Mouse (Mus musculus) 3134 (cell line): ENCODE data around the gene Cela1.

Experiments
- DNase-seq: peaks from one replicate; pipeline ENCODE4 v3.0.0-alpha.2; 2011; ENCODE audit warnings: low spot score; ENCODE audit not compliant: insufficient read length; ENCODE audit errors: extremely low read depth

Gene Cela1

DNA sequence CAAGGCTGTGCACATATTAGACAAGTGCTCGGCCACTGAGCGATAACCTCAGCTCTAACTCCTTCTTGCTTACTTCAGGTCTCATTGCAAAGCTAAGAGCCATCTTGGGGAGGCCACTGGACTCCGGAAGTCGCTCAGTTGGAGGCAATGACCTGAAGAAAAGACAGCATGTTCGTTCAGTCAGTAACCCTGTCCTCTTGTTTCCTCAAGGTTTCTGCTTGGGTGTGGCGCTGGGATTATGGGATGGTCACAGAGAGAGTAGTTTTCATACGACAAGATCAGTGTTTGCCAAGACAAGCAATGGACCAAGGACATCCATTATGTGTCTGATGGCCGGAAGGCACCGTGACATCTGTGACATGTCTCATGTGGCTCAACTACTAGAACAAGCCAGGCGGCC, 13.2 kb downstream of the Cela1 start:
- DNase-seq: no peak

DNA sequence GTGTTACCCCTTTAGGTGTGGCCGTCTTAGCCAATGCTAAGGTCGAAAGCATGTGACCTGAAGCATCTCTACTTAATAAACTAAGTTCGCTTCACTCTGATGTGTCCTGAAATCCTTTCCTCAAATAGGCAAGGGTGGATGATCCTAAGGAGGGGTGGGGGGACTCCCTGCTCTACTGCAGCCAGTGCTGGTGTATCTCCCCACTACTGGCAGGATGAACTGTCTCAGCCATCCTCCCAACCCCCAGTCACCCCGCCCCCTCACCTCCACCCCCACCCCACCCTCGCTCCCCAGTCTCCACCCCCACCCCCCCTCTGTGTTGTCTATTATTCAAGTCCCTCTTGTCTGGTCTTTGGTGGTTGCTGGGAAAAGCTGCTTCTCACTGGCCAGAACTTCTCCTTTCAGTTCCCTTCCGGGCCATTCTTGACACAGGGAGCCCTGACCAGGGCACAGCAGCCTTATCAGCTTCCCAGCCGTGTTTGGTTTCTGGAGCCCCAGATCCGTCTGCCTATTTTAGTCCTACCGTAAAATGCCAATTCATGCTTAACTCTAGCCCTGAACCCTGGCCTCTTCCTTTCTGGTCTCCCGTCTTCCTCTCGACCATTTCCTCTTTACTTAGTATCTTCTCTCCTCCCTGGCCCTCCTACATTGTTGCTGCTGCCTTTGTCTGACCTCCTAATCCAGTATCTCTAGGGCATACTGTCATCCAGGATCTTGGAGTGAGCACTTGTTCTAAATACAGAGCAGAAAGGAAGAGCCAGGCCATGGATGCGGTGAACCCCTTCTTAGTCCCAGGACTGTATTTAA, 13.9 kb downstream of the Cela1 start:
- DNase-seq: no peak

DNA sequence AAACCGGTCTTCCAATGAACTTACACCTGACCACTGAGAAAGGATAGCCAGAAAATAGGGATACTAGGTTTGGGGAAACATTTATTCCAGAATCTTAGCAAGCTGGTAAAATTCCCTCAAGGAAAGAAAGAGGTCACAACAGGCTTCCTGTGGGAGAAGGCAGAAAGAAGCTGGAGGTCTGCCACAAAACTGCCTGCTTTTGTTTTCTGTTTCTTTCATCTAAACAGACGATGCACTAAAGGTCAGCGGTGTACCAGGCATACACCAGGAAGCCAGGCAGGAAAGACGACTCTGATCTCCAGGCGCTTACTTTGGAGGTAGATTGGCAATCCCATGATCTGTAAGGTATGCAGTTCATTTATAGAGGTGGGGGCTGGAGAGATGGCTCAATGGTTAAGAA, 16.9 kb downstream of the Cela1 start:
- DNase-seq: no peak

DNA sequence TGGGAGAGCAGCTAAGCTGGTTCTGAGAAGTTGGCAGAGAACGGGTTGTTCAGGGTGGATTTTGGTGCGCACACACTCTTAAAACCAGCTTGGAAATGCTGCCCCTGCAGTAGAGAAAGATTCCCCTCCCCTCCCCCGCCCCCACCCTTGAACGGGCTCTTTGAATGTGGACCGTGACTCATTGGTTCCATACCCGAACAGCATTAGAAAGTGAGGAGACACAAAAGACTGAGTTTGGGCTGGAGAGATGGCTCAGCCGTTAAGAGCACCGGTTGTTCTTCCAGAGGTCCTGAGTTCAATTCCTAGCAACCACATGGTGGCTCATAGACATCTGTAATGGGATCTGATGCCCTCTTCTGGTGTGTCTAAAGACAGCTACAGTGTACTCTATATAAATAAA, 17.7 kb downstream of the Cela1 start:
- no peak for DNase-seq

DNA sequence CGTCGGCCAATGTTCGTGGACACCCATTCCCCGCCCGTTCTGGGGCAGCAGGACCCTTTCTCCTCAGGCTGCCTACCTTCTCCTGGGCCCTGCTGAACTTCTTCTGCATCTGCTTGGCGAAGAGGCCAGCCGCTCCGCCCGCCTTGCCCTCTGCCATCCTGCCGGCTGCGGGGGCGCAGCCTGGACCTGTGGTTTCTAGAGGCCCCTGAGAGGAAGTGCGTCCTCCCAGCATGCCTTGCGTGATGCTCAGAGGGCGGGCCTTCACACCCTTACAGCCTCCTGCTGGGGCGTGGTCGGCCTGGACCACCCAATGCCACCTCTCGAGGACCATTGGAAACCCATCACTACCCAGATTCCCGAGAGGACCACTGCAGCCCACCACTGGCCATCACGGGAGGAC, 18.4 kb downstream of the Cela1 start, which contains the start of gene Bin2:
Bin2 (minus strand) TSS at position 217 of the 400 bp plus-strand sequence.
- no peak for DNase-seq

DNA sequence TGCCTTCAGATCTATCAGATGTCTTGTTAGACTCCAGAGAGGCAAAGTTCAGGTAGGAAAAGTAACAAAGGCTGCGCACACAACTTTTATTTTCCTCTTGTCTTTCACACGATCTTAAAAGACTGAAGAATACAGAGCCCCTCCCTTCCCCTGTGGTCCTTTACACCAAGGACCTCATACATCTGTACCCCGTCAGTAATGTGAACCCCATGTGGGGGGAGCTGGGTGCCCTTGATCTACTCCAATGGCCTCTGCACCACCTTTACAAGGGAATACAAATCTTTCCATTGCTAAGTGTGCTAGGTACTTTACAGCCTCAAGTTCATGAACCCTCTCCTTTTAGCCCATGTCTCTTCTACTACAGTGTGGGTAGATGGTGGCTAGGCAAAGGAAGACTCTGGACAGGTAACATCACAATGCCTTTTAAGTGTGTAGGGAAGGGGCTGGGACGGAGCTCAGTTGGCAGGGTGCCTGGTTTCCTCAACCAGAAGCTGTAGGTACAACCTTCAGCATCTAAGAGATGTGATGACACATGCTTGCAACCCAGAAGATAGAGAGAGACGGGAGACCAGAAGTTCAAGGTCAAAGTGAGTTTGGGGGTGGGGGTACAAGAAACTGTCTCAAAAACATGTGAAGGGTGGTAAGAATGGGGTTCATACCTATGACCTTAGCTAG, 19.7 kb downstream of the Cela1 start:
- no peak for DNase-seq

DNA sequence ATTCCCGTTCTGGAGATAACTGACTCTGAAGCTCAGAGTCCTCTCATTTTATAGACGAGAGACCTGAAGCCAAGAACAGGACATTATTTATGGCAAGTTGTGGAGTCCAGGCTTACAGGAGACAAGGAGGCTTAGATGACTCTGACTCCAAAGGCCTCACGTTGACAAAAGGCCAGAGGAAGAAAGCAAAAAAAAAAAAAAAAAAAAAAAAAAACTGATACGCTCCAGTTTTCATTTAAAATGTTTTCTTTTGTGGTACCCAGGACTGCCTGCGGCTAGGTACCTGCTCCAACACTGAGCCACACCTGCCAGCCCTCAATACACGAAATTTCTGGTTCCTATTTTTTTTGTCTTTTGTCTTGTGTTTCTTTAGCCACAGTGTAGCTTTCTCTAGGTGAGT, 20.3 kb downstream of the Cela1 start:
- DNase-seq: no peak

DNA sequence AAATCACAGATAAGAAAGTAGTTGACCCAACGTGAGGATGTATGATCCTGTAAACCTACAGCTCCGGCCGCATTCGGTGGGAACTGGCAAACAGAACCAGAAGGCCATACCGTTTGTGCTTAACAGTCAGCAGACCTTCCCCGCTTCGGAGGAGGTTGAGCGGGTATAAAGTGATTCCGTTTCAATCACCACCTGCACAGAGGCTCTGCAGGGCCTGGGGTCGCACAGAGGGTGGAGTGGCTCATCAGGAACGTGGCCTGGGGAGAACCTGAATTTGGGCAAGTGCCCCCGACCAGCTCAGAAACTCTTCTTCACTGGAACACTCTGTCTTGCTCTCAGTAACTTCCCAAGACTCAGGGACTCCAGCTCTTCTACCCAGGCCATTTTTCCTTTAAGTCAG, 20.9 kb downstream of the Cela1 start:
- DNase-seq: no peak

DNA sequence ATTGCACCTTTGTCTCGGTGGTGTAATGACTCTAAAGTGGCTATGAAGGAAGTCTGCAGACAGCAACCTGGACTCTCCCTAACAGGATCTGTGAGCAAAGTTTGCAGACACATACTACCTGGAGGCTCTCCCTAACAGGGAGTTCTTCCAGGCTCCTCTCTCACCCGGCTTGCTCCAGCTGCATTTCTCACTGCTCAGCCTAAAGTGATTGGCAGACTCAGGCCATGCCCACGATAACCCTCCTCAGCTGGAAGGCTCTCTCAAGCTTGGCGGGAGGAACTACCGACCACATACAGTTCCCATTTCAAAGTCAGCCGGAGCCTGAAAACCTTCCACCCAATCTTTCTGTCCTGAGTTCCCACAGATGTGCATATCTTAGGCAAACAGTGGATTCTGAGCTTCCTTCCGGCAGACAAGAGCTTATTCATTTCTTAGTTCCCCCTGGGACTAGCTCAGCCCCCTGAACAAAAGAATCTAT, 21.5 kb downstream of the Cela1 start:
- no peak for DNase-seq

DNA sequence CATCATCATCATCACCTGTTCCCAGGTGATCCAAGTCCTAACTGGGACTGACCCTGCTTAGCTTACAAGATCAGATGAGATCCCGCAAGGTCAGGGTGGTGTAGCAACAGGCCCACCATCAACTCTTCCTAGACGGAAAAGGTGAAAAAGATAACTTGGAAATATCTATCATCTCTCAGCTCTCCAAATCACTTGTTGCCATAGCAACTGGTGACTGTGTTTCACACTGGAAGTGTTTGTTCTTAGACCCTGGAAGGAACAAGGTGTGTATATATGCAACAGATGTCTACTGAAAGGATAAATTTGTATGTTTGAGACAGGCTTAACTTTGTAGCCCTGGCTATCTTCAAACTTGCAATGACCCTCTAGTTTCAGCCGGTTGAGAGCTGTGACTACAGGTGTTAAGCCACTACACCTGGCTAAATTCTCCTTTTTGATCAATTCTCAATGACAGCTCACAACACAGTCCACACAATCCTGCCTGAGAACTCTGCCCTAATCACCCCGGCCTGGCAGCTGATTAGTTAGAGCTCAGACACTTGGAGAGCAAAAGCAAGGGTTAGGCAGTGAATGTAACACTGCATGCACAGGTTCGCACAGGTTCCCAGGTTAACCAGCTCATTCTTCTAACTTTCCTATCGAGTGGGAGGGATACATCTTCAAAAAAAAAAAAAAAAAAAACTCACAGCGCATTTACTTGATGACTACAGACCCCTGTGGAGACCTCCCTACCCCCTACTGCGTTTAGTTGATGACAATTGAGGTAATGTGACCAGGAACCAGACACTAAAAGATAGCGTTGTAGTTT, 22.1 kb downstream of the Cela1 start:
- DNase-seq: no peak

DNA sequence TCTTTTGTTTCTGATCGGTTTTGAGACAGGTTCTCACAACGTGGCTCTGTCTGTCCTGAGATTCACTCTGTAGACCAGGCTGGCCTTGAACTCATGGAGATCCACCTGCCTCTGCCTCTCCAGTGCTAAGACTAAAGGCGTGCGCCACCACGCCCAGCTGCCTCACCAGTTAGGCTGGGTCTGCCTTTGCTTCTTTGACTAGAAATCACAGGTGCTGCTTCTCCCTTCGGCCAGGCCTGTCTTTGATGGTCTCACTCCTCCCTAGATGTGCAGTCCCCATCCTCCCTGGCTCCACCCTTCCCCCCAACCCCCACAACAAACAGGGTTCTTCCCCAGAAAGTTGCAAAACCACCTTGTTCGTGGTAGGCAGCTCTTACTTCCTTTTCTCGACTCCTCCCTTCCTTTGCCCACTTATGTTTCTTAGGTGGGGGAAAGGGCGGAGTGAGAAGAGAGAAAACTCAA, 22.9 kb downstream of the Cela1 start:
- no peak for DNase-seq

DNA sequence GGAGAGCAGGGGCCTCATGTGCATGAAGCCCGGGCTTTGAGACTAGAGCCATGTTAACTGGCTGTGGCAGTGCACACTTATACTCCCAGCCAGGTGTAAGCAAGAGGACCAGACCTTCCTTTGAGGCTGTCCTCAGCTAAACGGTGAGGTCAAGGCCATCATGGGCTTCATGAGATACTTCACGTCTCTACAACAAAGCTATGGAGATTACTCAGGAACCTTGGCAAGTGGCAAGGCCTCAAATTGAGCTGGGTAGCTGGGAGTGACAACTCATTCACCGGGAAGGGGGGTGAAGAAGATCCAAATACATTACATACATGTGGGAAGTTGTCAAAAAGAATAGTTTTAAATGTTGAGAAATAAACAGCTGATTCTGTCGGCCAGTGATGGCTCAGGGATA, 26.9 kb downstream of the Cela1 start:
- DNase-seq: no peak

DNA sequence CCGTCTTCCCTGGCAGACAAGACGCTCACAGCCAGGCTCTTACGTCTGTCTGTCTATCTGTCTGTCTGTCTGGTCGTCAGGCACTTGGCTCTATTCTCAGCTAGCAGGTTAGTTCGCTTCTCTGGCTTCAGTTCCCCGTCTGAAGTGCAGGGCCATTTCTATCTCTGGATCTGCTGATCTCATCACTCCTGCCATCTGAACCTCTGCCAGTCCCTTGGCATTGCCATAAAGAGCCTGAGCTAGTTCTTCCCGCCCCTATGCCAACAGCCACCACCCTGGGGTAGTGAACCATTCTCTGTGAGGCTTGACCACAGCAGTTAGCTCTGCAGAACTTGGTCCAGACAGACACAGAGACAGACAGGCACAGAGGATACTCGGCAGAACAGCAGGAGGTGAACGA, 27.4 kb downstream of the Cela1 start:
- no peak for DNase-seq

DNA sequence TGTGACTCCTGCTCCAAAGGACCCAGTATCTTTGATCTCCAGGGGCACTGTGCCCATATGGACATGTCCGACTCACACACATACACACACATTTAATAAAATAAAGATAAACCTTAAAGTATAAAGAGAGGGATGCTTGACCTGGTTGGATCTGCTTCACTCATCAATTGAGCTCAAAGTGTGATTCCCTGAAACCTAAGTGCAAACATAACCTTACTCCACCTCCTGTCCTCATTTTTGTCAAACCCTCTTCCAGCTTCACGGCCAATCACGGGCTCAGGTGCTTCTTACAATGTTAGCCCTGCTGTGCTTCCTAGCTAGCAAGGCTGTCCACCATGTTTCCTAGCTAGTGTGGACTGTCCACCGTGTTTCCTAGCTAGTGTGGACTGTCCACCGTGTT, 32.5 kb downstream of the Cela1 start:
- DNase-seq: no peak

DNA sequence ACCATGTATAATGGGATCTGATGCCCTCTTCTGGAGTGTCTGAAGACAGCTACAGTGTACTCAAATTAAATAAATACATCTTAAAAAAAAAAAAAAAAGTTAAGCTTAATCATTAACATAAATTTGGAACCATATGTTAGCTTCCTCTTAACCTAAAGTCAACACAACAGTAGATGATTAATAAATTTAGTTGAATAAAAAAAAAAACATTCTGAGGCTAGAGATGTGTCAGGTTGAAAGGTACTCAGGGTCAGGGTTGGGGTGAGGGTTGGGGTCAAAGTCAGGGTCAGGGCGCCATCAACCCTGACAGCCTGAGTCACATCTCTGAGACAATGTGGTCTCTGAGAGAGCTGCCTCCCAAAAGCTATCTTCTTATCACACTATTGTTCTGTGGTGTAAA, 33.5 kb downstream of the Cela1 start:
- no peak for DNase-seq

DNA sequence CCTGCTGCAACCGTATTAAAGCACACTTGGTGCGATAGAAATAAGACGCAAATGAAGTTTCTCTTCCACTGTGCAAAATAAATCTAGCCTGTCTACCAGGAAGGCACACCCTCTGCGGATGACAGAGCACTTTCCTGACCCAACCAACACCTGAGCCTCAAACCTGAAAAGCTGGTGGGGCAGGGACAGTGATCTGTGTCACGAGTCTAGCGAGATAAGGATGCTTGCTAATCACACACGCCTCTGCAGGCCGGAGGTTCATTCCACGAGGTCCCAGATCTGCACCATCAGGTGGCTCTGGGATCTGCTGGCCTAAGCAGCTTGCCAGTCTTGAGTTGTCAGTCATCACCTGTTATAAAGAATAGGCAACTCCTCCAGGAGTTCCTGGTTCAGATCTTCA, 36.1 kb downstream of the Cela1 start:
- no peak for DNase-seq

DNA sequence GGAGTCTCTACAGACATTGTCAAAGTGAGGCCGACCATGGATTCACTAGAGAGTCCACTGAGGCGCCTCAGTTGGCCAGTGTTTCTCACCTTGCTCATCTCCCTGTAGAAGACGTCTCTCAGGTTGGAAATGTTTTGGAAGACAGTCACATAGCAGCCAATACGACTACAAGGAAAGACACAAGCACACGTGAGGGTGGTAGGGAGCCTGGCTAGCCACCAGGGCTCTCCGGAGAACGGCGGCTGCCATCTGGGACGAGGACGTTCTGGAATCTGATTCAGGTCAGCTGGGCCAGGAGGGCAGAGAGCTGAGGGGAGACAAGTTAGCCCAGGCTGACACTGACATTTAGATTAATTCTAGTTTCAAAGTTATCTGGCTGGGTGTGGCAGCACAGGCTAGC, 37.6 kb downstream of the Cela1 start:
- DNase-seq: no peak

DNA sequence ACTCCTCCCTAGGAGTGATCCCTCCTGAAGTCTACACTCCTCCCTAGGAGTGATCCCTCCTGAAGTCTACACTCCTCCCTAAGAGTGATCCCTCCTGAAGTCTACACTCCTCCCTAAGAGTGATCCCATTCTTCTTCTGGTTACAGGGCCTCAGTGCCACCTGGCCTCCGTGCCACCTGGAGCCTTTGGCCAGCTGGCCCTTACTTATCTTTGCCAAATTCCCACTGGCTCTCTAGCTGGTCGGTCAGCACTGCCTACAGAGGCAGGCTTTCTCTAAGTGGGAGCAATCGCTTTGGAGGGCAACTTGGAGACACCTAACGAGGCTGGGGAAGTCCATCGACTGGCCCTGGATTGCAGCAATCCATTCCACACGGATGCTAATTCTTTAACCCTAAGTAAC, 41.6 kb downstream of the Cela1 start:
- DNase-seq: no peak

DNA sequence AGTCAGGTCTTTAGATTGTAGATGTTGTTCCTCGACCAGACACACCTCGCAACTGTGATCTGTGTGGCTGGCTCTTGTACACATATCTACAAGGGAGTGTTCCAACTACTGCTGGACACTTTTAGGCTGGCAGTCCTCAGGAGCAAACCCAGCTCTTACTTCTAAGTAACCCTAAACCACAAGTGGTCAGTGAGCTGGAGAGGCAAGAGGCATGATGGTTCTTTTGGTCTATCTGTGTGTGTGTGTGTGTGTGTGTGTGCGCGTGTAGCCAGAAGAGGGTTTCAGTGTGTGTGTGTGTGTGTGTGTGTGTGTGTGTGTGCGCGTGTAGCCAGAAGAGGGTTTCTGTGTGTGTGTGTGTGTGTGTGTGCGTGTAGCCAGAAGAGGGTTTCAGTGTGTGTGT, 45.3 kb downstream of the Cela1 start:
- no peak for DNase-seq

DNA sequence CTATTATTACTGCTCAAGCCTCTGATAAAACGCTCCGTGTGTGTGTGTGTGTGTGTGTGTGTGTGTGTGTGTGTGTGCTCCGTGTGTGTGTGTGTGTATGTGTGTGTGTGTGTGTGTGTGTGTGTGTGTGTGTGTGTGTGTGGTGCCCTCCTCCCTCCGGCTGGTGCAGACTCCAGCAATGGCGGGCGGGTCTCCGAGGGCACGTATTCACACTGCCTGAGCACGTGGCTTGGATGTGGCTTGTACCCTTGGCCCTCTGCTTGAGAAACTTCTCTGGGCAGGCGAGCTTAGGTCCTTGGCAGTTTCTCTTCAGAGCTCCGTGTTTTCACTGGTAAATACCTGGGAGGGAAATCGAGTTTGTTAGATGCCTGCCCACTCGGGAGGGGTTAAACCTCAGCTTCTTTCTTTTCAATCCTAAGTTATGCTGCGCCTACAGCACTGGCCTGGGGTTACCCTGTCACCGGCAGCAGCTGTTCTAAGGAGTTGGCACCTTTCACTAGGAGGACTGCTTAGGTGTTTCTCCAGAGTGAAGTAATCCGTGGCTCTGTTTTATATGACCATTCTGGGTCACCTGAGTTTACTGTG, 46.4 kb downstream of the Cela1 start:
- no peak for DNase-seq
